Mouse (Mus musculus): Measurements from ENCODE around the gene Lrmda. TPM values are rescaled to one million over a fixed set of nuclear protein-coding genes. Genes with fewer than 3 reads are reported as not detected.

Lrmda gene
- polyA plus RNA-seq, 1 experiment, result not detected

DNA sequence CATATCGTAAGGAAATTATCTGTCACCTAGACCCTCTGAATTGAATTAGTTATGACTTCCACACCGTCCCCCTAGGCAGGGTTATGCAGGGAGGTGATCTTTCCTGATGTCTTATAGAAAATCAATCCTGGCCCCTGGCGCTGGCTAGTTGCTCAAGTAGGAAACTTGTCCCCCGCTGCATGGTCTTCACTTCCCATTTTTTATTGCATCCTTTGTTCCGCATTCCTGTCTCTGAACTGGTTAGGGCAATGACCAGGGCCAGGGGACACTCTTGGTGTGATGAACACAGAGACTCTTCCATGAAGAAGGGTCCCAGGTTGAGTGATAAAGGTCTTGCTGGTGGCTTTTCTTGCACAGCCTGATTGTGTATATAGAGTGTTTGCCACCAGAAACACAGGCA lies 53.9 kb downstream of the Lrmda start:
- DNase-seq (ENCODE audit: low read depth), result no peak
- TF ChIP-seq POLR2A (IDR thresholded peaks at IDR 0.05; ENCODE audit: borderline replicate concordance, extremely low read depth, insufficient read depth, insufficient read length, poor library complexity, severe bottlenecking) (no peak), CTCF (IDR thresholded peaks at IDR 0.05; ENCODE audit: borderline replicate concordance, extremely low read depth, insufficient read depth, insufficient read length) (no peak)

- DNase-seq (ENCODE audit: low read depth), result peak; percentile 53
- no peak for TF ChIP-seq CTCF (IDR thresholded peaks at IDR 0.05; ENCODE audit: borderline replicate concordance, extremely low read depth, insufficient read depth, insufficient read length)
- TF ChIP-seq POLR2A (IDR thresholded peaks at IDR 0.05; ENCODE audit: borderline replicate concordance, extremely low read depth, insufficient read depth, insufficient read length, poor library complexity, severe bottlenecking), result no peak
Observed at GRCm38 (mm10) chr14:22074229-22074628, 54.7 kb downstream of the Lrmda start.

DNA sequence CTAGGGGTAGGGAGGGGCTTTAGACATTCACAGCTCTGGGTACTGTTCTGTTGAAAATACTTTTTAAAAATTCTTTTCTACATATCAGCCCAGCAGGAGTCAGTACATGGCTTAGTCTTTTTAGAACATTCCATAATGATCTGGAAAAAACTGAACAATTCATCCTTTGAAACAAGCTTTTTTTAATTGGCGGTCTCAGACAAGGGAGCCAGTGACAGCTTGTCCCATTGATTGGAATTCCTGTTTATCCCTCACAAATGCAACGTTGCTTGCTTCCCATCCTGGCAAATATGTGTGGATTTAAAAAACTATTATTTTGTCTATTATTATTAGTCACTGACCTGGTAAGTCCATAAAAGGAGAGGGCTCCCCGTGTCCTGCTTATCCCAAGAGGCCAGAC lies 64.4 kb downstream of the Lrmda start:
- TF ChIP-seq POLR2A (IDR thresholded peaks at IDR 0.05; ENCODE audit: borderline replicate concordance, extremely low read depth, insufficient read depth, insufficient read length, poor library complexity, severe bottlenecking) (no peak), CTCF (IDR thresholded peaks at IDR 0.05; ENCODE audit: borderline replicate concordance, extremely low read depth, insufficient read depth, insufficient read length) (no peak)
- DNase-seq (ENCODE audit: low read depth), result peak; percentile 58

DNA sequence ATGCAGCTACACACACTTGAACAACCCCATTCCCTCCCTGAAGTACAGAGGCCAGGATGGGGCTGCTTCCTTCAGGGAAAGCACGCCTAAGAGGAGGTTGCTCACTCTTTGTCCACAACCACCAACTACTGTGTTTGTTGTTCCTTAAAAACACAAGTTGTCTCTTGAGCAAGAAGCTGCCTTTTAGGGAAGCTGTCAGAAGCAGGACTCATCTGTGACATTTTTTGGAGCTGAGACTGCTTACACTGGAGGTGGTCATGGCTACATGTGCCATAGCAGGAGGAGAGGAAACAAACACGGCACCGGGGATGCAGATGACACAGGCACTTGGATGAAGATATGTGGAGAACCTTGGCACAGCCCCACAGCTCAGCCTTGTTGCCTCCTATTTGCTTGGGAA lies 65.9 kb downstream of the Lrmda start:
- DNase-seq (ENCODE audit: low read depth), result no peak
- TF ChIP-seq CTCF (IDR thresholded peaks at IDR 0.05; ENCODE audit: borderline replicate concordance, extremely low read depth, insufficient read depth, insufficient read length), result no peak
- TF ChIP-seq POLR2A (IDR thresholded peaks at IDR 0.05; ENCODE audit: borderline replicate concordance, extremely low read depth, insufficient read depth, insufficient read length, poor library complexity, severe bottlenecking), result no peak

DNA sequence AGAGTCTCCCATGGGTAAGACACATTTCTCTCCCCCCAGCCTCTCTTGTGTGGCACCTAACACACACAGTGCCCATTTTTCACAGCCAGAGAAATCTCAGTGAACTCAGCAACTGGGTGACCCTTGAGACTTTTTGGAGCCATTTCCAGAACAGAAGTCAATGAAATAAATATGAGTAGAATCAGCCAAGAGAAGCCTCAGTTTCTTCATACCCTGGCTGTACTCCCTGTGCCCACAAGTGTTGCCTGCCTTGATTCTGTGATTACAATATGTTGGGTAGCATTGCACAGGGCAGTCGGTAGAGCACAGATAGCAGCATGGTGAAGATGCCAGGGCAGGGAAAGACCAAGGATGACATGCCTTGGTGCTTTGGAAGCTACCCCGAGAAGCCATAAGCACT lies 69.1 kb downstream of the Lrmda start:
- DNase-seq (ENCODE audit: low read depth), result no peak
- no peak for TF ChIP-seq CTCF (IDR thresholded peaks at IDR 0.05; ENCODE audit: borderline replicate concordance, extremely low read depth, insufficient read depth, insufficient read length)
- no peak for TF ChIP-seq POLR2A (IDR thresholded peaks at IDR 0.05; ENCODE audit: borderline replicate concordance, extremely low read depth, insufficient read depth, insufficient read length, poor library complexity, severe bottlenecking)

GRCm38 (mm10) chr14:22089331-22089730 lies 69.8 kb downstream of the Lrmda start:
- TF ChIP-seq CTCF (IDR thresholded peaks at IDR 0.05; ENCODE audit: borderline replicate concordance, extremely low read depth, insufficient read depth, insufficient read length), result no peak
- TF ChIP-seq POLR2A (IDR thresholded peaks at IDR 0.05; ENCODE audit: borderline replicate concordance, extremely low read depth, insufficient read depth, insufficient read length, poor library complexity, severe bottlenecking), result no peak
- no peak for DNase-seq (ENCODE audit: low read depth)

GRCm38 (mm10) chr14:22089866-22090470 lies 70.5 kb downstream of the Lrmda start:
- DNase-seq (ENCODE audit: low read depth), result peak; percentile 58
- TF ChIP-seq POLR2A (IDR thresholded peaks at IDR 0.05; ENCODE audit: borderline replicate concordance, extremely low read depth, insufficient read depth, insufficient read length, poor library complexity, severe bottlenecking) (no peak), CTCF (IDR thresholded peaks at IDR 0.05; ENCODE audit: borderline replicate concordance, extremely low read depth, insufficient read depth, insufficient read length) (no peak)

DNA sequence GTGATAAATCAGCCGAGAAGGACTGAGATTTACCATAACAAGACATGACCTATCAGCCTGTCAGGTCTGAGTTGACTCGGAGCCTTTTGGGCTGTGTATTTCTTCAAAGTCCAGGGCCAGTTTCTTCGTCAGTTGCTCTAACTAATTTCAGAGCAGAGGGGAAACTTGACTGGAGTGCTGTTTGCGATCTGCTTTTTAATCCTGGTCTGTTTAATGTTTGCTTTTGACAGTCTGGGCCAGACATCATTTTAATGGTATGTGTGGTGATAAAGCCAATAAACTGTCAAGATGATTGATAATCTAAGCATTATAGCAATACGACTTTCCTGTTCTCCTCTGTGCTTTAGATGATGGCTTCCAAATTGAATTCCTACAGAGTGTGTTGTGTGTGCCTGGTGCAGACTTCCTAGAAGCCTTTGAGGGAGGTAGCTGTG lies 71.3 kb downstream of the Lrmda start:
- TF ChIP-seq POLR2A (IDR thresholded peaks at IDR 0.05; ENCODE audit: borderline replicate concordance, extremely low read depth, insufficient read depth, insufficient read length, poor library complexity, severe bottlenecking) (no peak), CTCF (IDR thresholded peaks at IDR 0.05; ENCODE audit: borderline replicate concordance, extremely low read depth, insufficient read depth, insufficient read length) (no peak)
- DNase-seq (ENCODE audit: low read depth), result peak; percentile 28

DNA sequence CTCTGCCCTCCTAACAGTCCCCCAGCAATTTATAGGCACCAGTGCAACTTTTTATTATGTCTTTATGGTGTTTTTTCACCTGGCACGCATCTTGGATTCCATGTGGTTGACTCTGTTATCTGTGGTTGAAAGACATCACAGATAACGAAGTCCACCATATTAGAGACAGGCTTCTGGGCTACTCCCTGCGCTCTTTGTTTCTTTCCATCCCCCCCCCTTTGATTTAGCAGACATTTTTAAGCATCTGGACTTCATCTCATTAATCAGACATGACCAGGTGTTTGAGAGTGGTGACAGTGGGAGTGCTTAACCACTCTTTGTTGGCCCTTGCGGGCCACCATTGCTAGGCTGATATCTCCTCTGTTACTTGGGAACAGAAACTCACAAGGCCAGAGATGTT lies 71.8 kb downstream of the Lrmda start:
- TF ChIP-seq POLR2A (IDR thresholded peaks at IDR 0.05; ENCODE audit: borderline replicate concordance, extremely low read depth, insufficient read depth, insufficient read length, poor library complexity, severe bottlenecking) (no peak), CTCF (IDR thresholded peaks at IDR 0.05; ENCODE audit: borderline replicate concordance, extremely low read depth, insufficient read depth, insufficient read length) (no peak)
- no peak for DNase-seq (ENCODE audit: low read depth)

- peak; percentile 40 for DNase-seq (ENCODE audit: low read depth)
- TF ChIP-seq CTCF (IDR thresholded peaks at IDR 0.05; ENCODE audit: borderline replicate concordance, extremely low read depth, insufficient read depth, insufficient read length), result no peak
- TF ChIP-seq POLR2A (IDR thresholded peaks at IDR 0.05; ENCODE audit: borderline replicate concordance, extremely low read depth, insufficient read depth, insufficient read length, poor library complexity, severe bottlenecking), result no peak
Observed at GRCm38 (mm10) chr14:22093124-22093523, 73.6 kb downstream of the Lrmda start.

DNA sequence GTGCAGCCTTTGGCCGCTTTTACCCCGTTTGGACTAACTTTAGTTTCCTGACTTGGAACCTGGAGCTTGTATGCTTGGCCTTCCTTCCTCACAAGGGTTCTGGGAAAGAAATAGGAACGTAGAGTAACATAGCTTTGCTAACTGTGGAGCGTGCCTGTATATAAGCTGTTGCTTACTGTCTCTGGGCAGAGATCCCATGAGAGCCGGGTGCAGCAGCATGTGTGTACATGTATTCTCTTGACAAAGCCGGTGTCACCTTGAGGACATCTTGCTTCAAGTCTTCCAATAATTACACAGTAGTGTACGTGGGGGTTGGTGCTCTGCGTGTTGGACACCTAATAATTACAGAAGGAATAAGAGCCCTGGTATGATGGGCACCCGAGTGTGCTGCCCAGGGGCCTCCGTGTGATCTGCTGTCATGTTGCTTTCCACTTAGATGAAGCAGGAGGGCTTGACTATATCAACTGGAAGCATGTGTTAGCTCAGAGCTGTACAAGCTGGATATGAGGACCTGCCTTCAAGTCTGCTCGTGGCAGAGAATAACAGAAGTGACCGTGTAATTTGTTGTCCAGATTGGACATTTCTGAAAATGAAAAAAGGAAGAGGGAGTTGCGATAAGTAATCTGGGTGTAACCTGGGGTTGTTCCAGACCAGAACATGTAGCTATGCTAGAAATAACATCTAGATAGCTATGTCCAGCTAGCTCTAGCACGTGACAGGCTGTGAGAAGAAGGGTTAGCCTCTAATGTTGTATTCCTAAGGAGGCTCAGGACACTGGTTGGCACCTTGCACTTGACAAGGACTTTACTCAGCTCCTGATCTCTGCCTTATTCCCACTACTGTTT lies 82.7 kb downstream of the Lrmda start:
- no peak for DNase-seq (ENCODE audit: low read depth)
- TF ChIP-seq CTCF (IDR thresholded peaks at IDR 0.05; ENCODE audit: borderline replicate concordance, extremely low read depth, insufficient read depth, insufficient read length) (no peak), POLR2A (IDR thresholded peaks at IDR 0.05; ENCODE audit: borderline replicate concordance, extremely low read depth, insufficient read depth, insufficient read length, poor library complexity, severe bottlenecking) (no peak)

DNA sequence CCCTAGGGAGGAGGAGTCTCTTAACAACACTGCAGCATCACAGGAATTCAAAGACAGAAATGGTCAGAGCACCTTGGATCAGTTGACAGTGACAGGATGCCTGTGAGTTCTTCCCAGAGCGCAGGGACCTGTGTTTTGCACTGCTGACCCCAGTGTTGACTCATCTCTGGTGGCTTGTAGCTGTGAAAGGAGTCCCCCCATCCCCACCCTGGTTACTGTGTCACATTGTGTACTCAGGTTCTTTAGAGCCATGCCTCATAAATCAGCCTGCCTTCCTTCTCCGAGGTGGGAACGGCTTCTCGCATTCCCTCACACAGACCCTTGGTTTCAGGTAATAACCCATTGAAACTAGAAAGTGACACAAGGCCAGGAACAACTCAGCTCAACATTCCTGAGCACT lies 86.3 kb downstream of the Lrmda start:
- no peak for DNase-seq (ENCODE audit: low read depth)
- TF ChIP-seq POLR2A (IDR thresholded peaks at IDR 0.05; ENCODE audit: borderline replicate concordance, extremely low read depth, insufficient read depth, insufficient read length, poor library complexity, severe bottlenecking) (no peak), CTCF (IDR thresholded peaks at IDR 0.05; ENCODE audit: borderline replicate concordance, extremely low read depth, insufficient read depth, insufficient read length) (no peak)
